Mouse (Mus musculus): ENCODE measurements at regions not wholly inside any gene's neighbourhood (a gene's known extent, or its start where the extent isn't known, plus 50 kb on each side); places are given as distances from the start of the nearest gene placed in this dataset.

DNA sequence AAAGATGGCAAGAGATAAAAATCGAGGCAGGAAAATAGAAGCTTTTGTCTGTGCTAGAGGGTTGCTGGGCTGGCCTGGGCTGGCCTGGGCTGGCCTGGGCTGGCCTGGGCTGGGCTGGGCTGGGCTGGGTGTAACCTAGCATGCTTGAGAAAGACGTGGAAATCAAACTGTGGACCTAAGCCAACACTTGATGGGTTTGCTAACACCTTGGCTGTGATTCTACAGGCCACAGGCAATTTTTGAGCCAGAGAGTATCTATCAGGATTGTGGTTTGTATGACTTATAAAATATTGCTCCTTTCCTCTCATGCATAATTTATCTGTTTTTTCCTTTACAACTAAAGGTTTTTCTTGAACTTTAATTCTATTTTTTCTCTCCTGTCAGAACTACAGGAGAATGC, 417.3 kb upstream of the Ccnh start:
- DNase-seq = no peak

DNA sequence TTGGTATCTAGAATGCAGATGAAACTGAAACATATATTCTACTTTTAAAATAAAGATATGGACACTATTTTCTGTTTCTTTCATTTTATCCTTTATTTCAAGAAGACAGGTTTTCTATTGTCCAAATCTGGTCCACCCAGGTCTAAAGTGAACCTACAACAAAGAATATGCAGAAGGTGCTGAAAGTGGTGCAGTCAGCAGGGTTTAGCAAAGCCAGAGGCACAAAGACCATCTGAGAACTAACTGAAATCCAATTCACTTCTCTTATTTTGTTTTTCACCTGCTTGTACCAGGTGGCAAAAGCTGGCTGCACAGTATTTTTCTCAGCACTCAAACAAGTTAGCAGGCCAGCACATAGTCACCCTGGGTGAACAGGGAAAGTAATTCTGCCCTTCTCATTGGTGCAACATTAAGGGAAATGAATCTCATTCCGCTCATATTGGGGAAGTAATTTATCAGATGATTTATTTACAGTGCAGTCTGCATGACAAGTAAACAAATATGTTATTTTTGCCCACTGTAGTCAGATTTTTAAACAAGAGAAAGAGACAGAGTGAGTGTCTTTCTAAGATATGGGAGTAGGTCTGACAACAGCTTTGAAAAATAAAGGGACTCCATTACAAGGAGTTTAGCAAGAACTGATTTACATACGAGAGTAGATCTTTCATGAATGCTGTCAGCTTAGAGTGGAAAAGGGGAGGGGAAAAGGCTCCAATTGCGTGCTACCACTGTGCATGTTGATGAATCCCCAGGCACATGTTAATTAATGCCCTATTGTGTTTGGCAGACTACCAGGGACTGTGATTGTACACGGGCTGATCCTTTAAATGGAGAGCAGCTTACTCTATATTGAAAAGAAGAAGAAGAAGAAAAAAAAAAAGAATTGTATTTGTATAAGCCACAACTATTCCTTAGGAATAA, 405.9 kb upstream of the Ccnh start:
- DNase-seq = no peak

DNA sequence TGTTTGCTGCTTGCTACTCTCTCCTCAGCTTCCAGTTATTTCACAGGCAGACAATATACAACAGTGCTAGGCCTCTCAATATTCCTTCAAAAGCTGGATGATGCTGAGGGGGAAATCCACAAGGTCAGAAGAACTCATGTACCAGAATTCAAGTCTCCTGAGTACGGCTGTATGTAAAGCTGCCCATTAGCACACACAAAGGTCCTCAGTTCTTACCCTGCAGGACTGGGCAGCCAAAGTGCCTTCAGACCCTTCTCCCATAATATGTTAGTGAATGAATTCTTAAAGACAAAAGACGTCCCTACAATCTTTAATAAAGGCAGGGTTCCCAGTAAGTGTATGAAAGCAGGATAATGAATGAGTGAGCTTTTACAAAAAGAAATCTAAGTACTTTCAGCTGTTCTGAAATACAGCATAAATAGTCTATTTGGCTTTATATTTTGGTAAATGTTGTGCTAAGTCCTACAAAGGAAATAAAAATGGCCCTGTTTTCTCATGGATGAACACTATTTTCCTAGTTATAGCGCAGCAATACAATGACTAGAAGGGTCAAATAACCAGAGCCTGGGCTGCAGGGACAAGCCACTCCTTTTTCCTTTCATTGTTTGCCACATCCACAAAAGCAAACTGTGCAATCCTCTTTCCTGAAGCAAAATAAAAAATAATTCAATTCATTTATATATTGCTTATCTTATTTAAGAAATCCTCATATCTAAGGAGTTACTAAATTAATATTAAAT, 384.8 kb upstream of the Ccnh start:
- no peak for DNase-seq

DNA sequence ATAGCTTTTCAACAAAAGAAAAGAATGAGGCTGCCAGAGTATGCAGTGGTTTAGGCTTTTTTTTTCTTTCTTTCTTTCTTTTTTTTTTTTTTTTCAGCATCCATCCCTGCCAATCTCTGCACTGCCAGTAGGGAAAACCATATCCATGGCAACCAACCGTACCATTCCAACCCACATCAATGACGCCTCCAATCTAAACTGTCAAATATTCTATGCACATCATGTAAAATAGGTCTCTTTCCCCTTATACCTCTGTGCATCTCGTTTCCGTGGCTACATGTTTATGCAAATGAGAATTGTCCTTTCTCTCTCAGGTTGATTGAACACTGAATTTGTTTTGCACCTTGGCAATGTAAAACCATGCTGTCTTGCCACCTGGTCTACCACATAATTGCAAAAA, 384.0 kb upstream of the Ccnh start:
- DNase-seq = no peak

DNA sequence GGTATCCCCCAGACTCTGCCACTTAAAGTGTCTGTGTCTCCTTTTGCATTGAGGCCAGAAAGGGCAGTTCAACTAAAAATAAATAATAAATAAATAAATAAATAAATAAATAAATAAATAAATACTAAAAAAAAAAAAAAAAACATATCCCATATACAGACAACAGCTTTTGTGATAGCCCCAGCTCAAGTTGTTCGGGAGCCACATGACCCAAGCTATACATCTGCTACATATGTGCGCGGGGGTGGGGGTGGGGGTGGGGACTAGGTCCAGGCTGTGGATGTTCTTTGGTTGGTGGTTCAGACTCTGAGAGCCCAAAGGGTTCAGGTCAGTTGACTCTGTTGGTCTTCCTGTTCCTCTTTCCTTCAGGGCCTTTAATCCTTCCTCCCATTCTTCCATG, 379.6 kb upstream of the Ccnh start:
- DNase-seq = no peak
